ENCODE assay signal across 15 mouse cellular contexts in the genomic region with DNA sequence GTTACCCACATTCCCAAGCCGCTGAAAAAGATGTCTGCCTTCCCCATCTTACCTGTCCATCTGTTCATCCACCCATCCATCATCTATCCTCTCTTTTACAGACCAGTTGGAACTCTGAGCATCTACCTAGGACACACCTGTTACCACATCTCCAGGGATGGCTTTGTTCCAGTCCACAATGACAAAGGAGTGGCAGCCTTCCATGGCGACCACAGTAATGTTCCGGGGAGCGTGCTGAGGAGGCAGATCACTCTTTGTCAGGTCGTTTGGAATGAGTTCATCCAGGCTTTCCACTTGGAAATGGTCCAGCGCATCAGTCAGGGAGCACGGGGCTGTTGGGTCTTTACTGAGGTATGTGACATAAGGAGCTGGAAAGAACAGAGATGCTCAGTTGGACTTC.
"Had no signal": no experiment of that assay in that cellular context is flagged by ENCODE, and none has a peak within 500 bp of the region (broad histone marks: within the 10 kb centered on the region; RNA-seq: fewer than 3 reads in every experiment).

No protein-coding gene starts in this region.

- DNase-seq: kidney, postnatal 14 days; lung, postnatal 14 days; right cerebral cortex, postnatal 4 days; spleen, adult 18-20 months; thymus, adult 18-20 months; thymus, postnatal 36 days had no signal

- H3K9me3 ChIP-seq: kidney, embryonic 15.5 days; limb, embryonic 15.5 days; liver, embryonic 12.5 days; lung, embryonic 15.5 days; midbrain, embryonic 15.5 days; neural tube, embryonic 13.5 days had no signal

- H3K27me3 ChIP-seq: kidney, embryonic 15.5 days; limb, embryonic 15.5 days; liver, embryonic 12.5 days; lung, embryonic 15.5 days; megakaryocyte, embryonic 14.5 days; midbrain, embryonic 15.5 days; neural tube, embryonic 13.5 days had no signal

- H3K27ac ChIP-seq: kidney, embryonic 15.5 days; limb, embryonic 15.5 days; liver, embryonic 12.5 days; lung, embryonic 15.5 days; macrophage; midbrain, embryonic 15.5 days; neural tube, embryonic 13.5 days had no signal

- H3K4me1 ChIP-seq: kidney, embryonic 15.5 days; limb, embryonic 15.5 days; liver, embryonic 12.5 days; lung, embryonic 15.5 days; megakaryocyte, embryonic 14.5 days; midbrain, embryonic 15.5 days; neural tube, embryonic 13.5 days had no signal

- ATAC-seq: liver, embryonic 12.5 days; midbrain, embryonic 15.5 days had no signal

- H3K9ac ChIP-seq: kidney, embryonic 15.5 days; limb, embryonic 15.5 days; liver, embryonic 12.5 days; lung, embryonic 15.5 days; midbrain, embryonic 15.5 days; neural tube, embryonic 13.5 days had no signal

- H3K4me3 ChIP-seq: kidney, embryonic 15.5 days; limb, embryonic 15.5 days; liver, embryonic 12.5 days; lung, embryonic 15.5 days; megakaryocyte, embryonic 14.5 days; midbrain, embryonic 15.5 days; neural tube, embryonic 13.5 days had no signal

- H3K4me2 ChIP-seq: kidney, embryonic 15.5 days; limb, embryonic 15.5 days; liver, embryonic 12.5 days; lung, embryonic 15.5 days; midbrain, embryonic 11.5 days; midbrain, embryonic 15.5 days; neural tube, embryonic 13.5 days had no signal

- H3K36me3 ChIP-seq: kidney, embryonic 15.5 days; liver, embryonic 12.5 days; lung, embryonic 15.5 days; midbrain, embryonic 15.5 days; neural tube, embryonic 13.5 days had no signal
